Mouse (Mus musculus) erythroblast, embryonic 14.5 days (primary cell): ENCODE measurements around the gene Cyp2d26.

ENCODE experiments used
- GATA1 ChIP-seq: IDR thresholded peaks from 2 replicates; pipeline ENCODE4 v1.6.1; 2012; ENCODE audit warnings: low read length, inconsistent platforms, mixed read lengths
- TAL1 ChIP-seq: IDR thresholded peaks from 3 replicates; pipeline ENCODE4 v1.6.1; 2012; ENCODE audit warnings: low read length, inconsistent platforms, mixed read lengths

- TF ChIP-seq GATA1 (no peak), TAL1 (no peak)
Measured at GRCm38 (mm10) chr15:82795936-82796440, 1.9 kb upstream of the Cyp2d26 start.
